Mouse (Mus musculus) left cerebral cortex, adult 2 months (tissue): Measurements from ENCODE around the gene Ccdc171. TPM values are rescaled to one million over a fixed set of nuclear protein-coding genes. Genes with fewer than 3 reads are reported as not detected.
"Not testable (repeated sequence)": the region's sequence is repeated elsewhere in the genome, so short reads cannot be mapped to it uniquely, and the experiment has no call there.

Experiments used
- DNase-seq, 2 experiments: peaks; one replicate each; pipeline ENCODE4 v3.0.0; 2021 to 2022; ENCODE audit warnings: low spot score in 2 of 2, mixed read lengths in 1 of 2; ENCODE audit errors: extremely low spot score in 1 of 2
- H3K27ac ChIP-seq: fragments of 200-600 bp; 2 replicates; pipeline ENCODE4 v1.8.1; 2022
- H3K4me3 ChIP-seq: fragments of 200-600 bp; 2 replicates; pipeline ENCODE4 v1.8.1; 2022
- CTCF ChIP-seq: fragments of 200-600 bp; IDR thresholded peaks from 2 replicates; pipeline ENCODE4 v1.8.1; 2022; ENCODE audit warnings: antibody characterized with exemption, mild to moderate bottlenecking, moderate library complexity
- intact Hi-C: fragments of 180-260 bp; cut with DNase I; formaldehyde crosslinking; loops from one replicate; pipeline ENCODE4 v1.15.1; 2025
- total RNA-seq, 2 experiments: library from RNA; stranded (reverse); gene quantifications; 2 replicates each; pipeline ENCODE4 v1.2.3; 2021

Gene Ccdc171
- total RNA-seq, 2 experiments from 2014 or later = 3.6 to 4.8 TPM

DNA sequence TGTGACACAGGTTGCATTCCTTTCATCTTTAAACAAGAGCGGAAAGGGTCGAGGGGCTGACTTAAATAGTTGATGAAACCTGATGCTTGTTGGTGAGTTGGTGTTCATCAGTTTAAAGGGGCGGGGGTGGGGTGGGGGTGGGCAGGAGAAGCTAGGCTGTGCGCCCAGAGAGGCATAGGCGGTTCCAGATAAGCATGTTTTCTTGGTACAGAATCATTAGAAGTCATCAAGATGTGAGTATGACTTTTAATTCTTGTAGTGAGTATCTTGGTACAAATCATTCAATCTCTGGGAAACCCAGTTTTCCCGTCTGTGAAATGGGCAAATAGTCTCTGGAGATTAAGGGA, 1.6 kb downstream of the Ccdc171 start:
- no peak overlapping the region for H3K27ac ChIP-seq
- intact Hi-C loops = loop anchor here (2.0 kb wide), 1 partner anchor 44 kb away; no protein-coding TSS in a partner anchor
- H3K4me3 ChIP-seq = no peak overlapping the region
- no peak for DNase-seq
- TF ChIP-seq CTCF = no peak

DNA sequence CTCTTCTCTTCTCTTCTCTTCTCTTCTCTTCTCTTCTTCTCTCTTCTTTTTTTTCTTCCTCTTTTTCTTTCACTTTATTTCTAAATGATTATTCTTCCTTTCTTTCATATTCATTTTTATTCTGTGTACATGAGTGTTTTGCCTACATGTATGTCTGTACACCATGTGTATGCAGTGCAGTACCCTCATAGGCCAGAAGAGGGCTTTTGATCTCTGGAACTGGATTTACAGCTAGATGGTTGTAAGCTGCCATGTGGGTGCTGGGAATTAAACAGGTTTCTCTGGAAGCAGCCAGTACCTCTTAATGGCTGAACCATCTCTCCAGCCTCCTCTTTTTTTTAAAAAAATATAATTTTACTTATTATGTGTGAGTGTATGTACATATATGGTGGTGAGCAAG, 2.6 kb downstream of the Ccdc171 start:
- intact Hi-C loops = loop anchor here (2.0 kb wide), 1 partner anchor 43 kb away; no protein-coding TSS in a partner anchor
- TF ChIP-seq CTCF = peak; percentile 51
- H3K27ac ChIP-seq = no peak overlapping the region
- no peak for DNase-seq
- H3K4me3 ChIP-seq = no peak overlapping the region

DNA sequence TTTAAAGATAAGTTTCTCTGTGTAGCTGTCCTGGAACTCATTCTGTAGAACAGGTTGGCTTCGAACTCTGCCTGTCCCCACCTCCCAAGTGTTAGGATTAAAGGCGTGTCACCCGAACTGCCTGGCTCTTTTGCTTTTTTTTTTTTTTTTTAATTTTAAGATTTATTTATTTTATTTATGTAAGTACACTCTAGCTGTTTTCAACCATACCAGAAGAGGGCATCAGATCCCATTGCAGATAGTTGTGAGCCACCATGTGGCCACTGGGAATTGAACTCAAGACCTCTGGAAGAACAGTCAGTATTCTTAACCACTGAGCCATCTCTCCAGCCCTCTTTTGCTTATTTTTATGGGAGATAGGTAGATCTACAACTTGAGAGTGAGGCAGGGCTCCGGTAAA, 4.7 kb downstream of the Ccdc171 start:
- H3K4me3 ChIP-seq, DNase-seq, H3K27ac ChIP-seq, intact Hi-C loops: not testable (repeated sequence)
- TF ChIP-seq CTCF = peak; percentile 12

DNA sequence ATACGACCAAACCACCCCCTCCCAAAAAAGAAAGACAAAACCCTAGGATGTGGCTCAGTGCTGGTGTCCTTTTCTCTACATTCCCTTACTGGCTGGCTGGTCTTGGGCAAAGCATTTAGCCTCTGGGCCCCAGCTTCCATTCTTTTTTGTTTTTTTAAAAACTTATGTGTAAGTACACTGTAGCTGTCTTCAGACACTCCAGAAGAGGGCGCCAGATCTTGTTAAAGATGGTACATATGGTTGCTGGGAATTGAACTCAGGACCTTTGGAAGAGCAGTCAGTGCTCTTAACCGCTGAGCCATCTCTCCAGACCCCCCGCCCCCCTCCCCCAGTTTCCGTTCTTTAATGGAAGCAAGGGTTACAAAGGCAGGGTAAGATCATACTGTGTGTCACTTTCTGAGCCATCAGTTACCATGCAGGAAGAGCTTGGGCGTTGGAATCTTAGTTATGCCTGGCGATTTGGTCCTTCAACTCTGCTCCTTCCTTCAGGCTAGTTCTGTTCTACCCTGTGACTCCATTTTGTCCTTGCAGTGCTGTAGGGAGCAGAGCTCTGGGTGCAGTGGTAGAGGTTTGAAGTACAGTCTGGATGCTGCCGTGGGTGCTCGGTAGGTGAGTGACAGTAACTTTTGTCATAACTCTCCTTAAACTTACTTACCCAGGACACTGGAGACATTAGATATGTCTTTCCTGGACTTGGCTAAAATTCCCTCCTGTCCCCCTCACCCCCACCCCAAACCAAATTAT, 8.0 kb downstream of the Ccdc171 start:
- no peak for DNase-seq
- Histone ChIP-seq H3K4me3 (no peak overlapping the region), H3K27ac (no peak overlapping the region)
- peak; percentile 21 for TF ChIP-seq CTCF
- intact Hi-C loops = no loop called here

DNA sequence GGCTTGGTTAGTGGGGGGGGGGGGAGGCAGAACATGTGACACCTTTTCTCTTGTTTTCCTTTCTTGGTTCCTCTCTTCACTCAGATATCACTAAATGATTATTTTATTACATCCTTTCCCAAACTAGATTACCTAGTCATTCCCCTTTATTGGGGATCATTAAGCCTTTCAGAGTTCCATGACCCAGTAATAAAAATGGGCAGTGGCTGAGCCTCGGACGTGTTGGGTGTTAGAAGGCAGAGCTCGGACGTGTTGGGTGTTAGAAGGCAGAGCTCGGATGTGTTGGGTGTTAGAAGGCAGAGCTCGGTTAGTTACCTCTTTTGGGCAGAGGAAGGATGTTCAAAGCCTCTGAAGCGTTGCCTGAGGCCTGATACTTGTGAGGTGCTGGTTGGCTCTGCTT, 8.7 kb downstream of the Ccdc171 start:
- DNase-seq = no peak
- H3K4me3 ChIP-seq = no peak overlapping the region
- intact Hi-C loops = no loop called here
- H3K27ac ChIP-seq = no peak overlapping the region
- no peak for TF ChIP-seq CTCF

DNA sequence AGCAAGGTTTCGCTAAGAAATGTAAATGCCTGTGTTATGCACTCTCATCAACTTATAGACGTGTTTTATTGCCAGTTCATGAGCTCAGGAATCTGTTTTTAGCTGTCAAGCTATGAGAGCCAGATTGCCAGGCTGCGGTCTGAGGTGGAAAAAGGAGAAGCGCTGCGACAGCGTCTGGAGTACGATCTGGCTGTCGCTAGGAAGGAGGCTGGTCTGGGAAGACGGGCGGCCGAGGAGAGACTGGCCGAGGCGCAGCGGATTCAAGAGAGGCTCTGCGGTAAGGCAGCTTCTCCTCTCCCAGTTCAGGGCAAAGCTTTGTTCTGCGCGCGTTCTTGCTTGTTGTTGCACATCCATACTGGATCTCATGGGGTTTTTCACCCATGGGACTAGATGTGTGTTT, 24.2 kb downstream of the Ccdc171 start:
- intact Hi-C loops = no loop called here
- peak overlapping the region; percentile 41 for H3K4me3 ChIP-seq
- peak in 1 of 2 experiments; percentile 50 for DNase-seq
- no peak overlapping the region for H3K27ac ChIP-seq
- TF ChIP-seq CTCF = no peak

DNA sequence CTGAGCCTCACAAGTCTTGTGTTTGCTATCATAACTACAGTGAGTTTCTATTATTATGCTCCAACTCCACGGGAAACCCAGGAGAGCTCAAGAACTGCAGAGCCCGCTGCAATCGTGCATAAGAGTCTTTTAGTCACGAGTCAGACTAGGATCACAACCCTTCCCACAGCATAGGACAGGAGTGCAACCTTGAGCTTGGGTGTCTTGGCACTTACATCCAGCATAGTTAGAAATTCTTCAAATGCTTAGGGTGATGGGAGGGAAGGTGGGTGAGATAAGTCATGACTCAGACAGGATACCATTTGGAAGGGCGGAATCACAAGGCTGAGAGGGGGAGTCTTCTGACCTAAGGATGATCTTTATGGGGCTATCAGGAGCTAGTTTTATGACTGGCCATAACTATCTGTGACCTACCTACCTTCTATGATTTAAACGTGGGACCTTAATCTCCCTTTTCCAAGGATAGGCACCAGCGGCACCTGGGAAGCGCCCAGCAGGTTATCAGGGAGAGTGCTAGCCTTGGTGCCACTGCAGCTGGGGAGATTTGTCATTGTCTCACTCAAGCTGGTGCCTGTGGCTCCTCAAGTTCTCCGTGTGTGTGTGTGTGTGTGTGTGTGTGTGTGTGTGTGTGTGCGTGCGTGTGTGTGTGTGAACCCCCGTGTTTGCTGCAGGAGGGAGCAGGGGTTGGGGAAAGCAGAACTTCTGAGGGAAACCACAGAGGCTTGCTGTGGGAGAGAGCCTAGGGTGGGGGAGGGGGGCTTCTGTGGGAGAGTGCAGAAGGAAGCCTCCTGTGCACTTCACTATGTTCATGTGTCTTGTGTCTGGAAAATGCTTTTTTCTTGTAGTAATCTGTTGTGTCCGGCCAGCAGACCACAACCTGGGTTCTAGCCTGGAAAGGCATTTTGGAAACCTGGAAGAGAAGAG, 42.1 kb downstream of the Ccdc171 start:
- intact Hi-C loops = loop anchor here (5.0 kb wide), 1 partner anchor 265 kb away; no protein-coding TSS in a partner anchor
- no peak overlapping the region for H3K4me3 ChIP-seq
- no peak overlapping the region for H3K27ac ChIP-seq
- no peak for DNase-seq
- TF ChIP-seq CTCF = no peak

DNA sequence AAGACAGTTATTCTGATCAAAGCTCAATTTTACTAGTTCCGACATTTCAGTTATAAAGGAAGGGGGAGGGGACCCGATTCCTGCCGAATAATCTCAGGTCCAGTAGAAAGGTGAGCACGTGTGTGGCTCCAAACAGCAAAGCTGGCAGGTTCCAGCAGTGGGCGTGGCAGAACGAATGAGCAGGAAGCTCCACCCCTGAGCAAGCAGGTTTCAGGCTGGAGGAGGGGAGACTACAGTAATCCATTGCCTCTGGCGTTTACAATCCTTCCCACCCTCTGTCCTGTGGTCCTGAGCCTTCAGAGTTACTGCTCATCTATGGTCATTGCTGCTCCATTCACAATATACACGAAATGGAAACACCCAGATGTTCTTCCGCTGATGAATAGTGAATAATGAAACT, 42.8 kb downstream of the Ccdc171 start:
- not testable (repeated sequence) for H3K4me3 ChIP-seq, DNase-seq, H3K27ac ChIP-seq
- intact Hi-C loops = loop anchor here (5.0 kb wide), 1 partner anchor 266 kb away; no protein-coding TSS in a partner anchor

DNA sequence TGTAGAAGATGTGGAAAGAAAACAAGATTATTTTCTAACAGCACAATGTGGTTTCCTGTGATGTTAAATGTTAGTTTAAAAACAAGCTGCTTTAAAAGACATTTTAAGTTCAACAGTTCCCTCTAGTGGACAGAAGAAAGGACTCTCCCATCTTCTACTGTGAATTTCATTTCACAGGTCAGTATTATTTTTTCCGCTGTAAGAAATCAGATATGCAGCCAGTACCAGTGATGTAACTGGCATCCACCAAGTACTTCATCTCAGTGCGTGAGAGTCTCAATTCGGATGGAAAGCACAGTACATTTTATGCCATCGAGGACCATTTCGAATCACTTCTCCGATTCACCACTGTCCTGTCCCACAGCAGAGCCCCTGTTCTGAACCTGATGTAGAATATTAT, 45.2 kb downstream of the Ccdc171 start:
- intact Hi-C loops = loop anchor here (2.0 to 5.0 kb wide), 4 partner anchors 44 to 308 kb away; no protein-coding TSS in a partner anchor
- TF ChIP-seq CTCF = peak; percentile 77

DNA sequence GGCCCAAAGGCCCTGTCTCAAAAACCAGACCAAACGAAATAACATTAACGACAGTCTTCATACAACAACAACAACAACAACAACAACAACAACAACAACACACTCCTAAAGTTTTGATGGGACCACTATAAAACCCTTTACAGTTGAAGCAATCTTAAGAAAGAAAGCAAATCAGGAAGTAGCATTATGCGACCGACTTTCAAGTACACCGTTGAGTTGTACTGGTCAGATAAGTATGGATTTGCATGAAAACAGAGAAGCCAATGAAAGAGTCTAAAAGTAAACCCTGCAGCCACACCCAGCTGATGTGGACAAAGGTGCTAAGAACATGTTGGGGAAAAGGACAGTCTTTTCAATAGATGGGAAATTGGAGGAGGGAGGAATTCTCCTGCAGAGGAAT, 45.7 kb downstream of the Ccdc171 start:
- no peak for DNase-seq
- Histone ChIP-seq H3K4me3 (no peak overlapping the region), H3K27ac (no peak overlapping the region)
- intact Hi-C loops = loop anchor here (2.0 to 5.0 kb wide), 4 partner anchors 44 to 309 kb away; no protein-coding TSS in a partner anchor
- TF ChIP-seq CTCF = no peak

More for the DNA sequence above, 45.2 kb downstream of the Ccdc171 start:
- H3K27ac ChIP-seq = no peak overlapping the region
- H3K4me3 ChIP-seq = no peak overlapping the region
- no peak for DNase-seq

DNA sequence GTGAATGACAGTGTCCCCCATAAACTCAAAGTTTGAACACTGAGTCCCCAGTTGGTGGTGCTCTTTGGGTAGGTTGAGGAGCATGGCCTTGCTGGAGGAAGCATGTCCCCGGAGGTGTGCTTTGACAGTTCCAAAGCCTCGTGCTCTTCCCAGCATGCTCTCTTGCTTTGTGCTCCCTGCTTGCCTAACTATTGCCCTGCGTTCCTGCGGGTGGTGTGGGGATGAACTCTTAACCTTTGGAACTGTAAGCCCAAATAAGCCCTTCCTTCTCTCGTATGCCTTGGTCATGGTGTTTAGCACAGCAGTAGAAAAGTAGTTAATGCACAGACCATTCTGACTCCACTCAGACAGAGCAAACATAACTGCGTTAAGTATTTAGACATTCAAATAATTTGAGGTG, 47.2 kb downstream of the Ccdc171 start:
- Histone ChIP-seq H3K4me3 (no peak overlapping the region), H3K27ac (no peak overlapping the region)
- TF ChIP-seq CTCF = no peak
- intact Hi-C loops = loop anchor here (5.0 kb wide), 2 partner anchors 160 to 310 kb away; no protein-coding TSS in a partner anchor
- DNase-seq = no peak

DNA sequence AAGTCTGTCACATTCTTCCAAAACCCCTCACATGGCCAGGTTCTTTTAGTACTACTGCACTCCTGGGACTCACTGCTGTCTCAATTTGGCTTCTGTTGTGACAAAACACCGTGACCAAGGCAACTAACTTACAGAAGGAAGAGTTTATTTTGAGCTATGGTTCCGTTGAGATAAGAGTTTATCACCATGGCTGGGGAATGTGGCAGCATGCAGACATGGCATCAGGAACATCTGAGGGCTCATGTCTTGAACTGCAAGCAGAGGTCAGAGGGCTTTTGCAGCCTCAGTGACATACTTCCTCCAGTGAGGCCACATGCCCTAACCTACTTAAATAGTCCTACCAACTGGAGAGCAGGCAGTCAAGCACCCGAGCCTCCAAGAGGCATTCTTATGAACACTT, 51.0 kb downstream of the Ccdc171 start:
- no peak overlapping the region for H3K27ac ChIP-seq
- intact Hi-C loops = no loop called here
- no peak overlapping the region for H3K4me3 ChIP-seq
- no peak for TF ChIP-seq CTCF
- DNase-seq = no peak
